Mouse (Mus musculus) bone marrow macrophage, adult 2 months (primary cell): ENCODE results near the gene Pxt1. TPM values are rescaled to one million over a fixed set of nuclear protein-coding genes. Genes with fewer than 3 reads are reported as not detected.
A peak's percentile ranks its signal among the peaks of the same experiment; 100 is the strongest.

Experiments
- H3K27ac ChIP-seq: 2 replicates; pipeline ENCODE4 v1.5.1; 2012; ENCODE audit warnings: low read depth, low read length; ENCODE audit not compliant: insufficient read depth
- H3K4me1 ChIP-seq: 2 replicates; pipeline ENCODE4 v1.6.1; 2012; ENCODE audit warnings: low read length; ENCODE audit not compliant: control insufficient read depth, insufficient read depth
- H3K4me3 ChIP-seq: 2 replicates; pipeline ENCODE4 v1.5.1; 2012; ENCODE audit warnings: mild to moderate bottlenecking, low read length, moderate library complexity; ENCODE audit not compliant: insufficient read depth
- CTCF ChIP-seq: IDR thresholded peaks from 2 replicates; pipeline ENCODE4 v1.5.1; 2012; ENCODE audit warnings: low read depth, mild to moderate bottlenecking, low read length, moderate library complexity
- POLR2A ChIP-seq: IDR thresholded peaks from 2 replicates; pipeline ENCODE4 v1.6.1; 2012; ENCODE audit warnings: mild to moderate bottlenecking, low read depth, low read length, borderline replicate concordance
- polyA plus RNA-seq: library from polyadenylated mRNA; stranded (reverse); fragments of >200 nt; gene quantifications from 2 replicates; pipeline ENCODE4 v1.2.4, GENCODE M21; 2012; ENCODE audit not compliant: missing spikeins, insufficient read depth, insufficient read length

Gene Pxt1
- polyA plus RNA-seq, 1 experiment: not detected

DNA sequence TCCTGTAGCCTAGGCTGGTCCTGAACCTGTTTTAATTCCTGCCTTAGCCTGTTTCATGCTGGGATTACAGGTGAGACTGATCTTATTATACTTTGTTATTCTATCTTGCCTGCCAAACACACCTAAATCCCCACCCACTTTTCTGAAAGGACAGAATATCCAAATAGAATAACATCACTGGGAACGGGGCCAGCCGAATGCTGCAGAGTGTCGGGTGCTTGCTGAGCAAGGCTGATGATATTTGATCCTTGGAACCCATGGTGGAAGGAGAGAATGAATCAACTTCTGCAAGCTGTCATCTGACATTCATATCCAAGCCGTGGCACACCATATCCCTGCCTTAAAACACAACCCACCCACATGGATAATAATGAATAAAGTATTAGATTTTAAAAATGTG lies 5.0 kb upstream of the Pxt1 start:
- no peak overlapping the region for H3K4me3 ChIP-seq
- no peak for TF ChIP-seq POLR2A
- TF ChIP-seq CTCF: no peak
- peaks cover 13% of the 10 kb centered on the region for H3K4me1 ChIP-seq
- no peak overlapping the region for H3K27ac ChIP-seq

DNA sequence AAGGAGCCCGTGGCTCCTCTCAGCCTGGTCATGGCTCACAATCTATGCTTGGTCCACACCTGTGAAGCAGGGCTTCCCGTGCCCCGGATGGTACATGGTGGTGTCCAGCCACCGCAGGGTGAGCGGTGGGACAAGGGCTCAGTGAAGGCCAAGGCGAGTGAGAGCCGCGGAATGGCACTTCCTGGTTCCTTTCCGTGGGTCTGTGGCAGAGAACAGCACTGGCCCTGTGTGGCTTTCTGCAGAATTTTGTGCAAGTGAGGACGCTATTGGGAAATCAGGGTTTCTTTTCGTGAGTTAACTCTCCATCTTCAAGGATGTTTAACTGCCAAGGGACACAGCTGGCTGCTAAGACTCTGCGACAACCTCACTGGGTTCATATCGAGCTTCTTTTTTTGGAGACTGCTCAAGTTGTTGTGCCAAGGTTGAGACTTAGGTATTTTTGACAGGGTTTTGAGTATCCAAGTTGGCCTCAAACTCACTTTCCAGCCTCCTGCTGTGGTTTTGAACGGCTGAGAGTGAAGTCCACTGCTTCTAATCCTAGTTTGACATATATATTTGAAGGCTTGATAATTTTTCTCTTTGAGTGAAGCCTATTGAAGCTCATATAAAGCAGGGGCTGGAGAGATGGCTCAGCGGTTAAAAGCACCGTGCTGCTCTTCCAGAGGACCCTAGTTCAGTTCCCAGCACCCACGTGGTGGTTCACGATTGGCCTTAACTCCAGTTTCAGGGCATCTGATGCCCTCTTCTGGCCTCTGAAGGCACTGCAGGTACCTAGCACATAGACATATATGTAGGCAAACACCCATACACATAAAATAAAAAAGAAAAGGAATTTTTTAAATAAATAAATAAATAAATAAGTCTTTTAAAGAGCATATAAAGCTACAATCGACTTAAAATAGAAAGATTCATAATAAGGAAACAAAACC lies 3.6 kb upstream of the Pxt1 start:
- TF ChIP-seq CTCF (no peak), POLR2A (no peak)
- H3K4me1 ChIP-seq: peaks cover 12% of the 10 kb centered on the region
- no peak overlapping the region for H3K4me3 ChIP-seq
- no peak overlapping the region for H3K27ac ChIP-seq

DNA sequence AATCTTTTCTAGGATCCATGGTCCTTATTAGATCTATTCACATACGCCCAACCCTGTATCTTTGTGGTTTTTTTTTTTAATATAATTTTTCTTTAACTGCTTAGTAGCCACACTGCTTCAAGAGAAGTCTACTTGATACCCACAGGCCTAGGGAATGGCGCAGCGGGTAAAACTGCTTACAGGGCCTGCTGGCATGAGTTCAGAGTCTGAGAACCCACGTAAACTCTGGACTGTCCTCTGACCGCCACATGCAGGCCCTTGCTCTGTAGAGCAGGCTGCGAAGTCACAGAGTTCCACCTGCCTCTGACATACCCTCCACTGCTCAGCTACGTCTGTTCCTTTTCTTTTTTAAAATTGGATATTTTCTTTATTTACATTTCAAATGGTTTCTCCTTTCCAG lies 841 bp upstream of the Pxt1 start:
- peaks cover 4% of the 10 kb centered on the region; the same call in 1 of the 2 replicates for H3K4me1 ChIP-seq
- no peak overlapping the region for H3K27ac ChIP-seq
- no peak overlapping the region for H3K4me3 ChIP-seq
- TF ChIP-seq POLR2A: no peak
- TF ChIP-seq CTCF: no peak

DNA sequence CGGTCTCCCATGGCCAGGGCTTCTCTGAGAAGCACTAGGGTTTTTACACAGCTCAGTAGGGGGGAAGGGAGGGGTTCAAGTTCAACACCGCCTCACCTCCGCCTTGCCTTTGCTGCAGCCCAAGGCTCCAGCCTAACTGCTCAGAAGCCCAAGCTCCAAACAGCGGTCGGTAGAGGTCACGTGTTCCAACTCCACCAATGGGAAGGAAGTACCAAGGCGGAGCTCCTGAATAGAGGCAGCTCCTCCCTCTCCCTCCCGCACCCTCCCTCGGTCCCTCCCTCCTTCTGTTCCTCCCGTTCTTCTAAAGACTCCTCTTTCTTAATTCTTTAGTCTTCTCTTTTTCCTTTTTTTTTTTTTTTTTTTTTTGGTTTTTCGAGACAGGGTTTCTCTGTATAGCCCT lies 1.5 kb downstream of the Pxt1 start:
- no peak for TF ChIP-seq POLR2A
- Histone ChIP-seq H3K27ac (no peak overlapping the region), H3K4me1 (no peaks in the 10 kb centered on the region), H3K4me3 (no peak overlapping the region)

DNA sequence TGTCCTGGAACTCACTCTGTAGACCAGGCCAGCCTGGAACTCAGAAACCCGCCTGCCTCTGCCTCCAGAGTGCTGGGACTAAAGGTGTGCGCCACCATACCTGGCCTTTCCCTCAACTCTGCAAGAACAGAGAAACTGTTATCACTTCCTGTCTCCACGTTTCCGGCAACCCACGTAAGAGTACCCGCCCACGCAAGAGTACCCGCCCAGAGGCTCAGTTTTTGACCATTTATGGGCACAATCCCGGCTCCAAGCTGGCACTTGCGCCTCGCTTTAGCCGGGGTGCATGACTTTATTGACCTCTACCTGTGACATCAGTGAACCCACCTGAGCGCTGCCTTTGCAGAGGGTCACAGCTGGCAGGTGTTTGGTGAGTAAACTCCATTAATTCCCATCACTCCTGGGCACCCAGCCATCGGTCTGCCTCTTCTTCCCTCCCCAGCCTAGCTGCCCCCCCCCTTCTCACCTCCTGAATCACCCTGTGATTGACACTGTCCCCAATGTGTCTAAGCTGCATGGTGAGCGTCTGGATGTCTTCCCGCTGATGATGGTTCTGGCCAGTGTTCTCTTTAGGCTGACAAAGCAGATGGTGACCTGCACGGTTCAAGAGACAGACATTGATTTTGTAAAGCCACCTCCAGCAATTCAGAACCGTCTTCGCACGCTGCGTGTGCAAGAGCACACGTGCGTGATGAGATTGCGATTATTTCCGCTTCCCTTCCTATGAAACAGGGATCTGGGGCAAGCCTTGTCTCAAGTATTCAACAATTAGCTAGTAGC lies 2.7 kb downstream of the Pxt1 start:
- TF ChIP-seq POLR2A: no peak
- TF ChIP-seq CTCF: no peak
- Histone ChIP-seq H3K4me3 (no peak overlapping the region), H3K27ac (no peak overlapping the region), H3K4me1 (no peaks in the 10 kb centered on the region)

DNA sequence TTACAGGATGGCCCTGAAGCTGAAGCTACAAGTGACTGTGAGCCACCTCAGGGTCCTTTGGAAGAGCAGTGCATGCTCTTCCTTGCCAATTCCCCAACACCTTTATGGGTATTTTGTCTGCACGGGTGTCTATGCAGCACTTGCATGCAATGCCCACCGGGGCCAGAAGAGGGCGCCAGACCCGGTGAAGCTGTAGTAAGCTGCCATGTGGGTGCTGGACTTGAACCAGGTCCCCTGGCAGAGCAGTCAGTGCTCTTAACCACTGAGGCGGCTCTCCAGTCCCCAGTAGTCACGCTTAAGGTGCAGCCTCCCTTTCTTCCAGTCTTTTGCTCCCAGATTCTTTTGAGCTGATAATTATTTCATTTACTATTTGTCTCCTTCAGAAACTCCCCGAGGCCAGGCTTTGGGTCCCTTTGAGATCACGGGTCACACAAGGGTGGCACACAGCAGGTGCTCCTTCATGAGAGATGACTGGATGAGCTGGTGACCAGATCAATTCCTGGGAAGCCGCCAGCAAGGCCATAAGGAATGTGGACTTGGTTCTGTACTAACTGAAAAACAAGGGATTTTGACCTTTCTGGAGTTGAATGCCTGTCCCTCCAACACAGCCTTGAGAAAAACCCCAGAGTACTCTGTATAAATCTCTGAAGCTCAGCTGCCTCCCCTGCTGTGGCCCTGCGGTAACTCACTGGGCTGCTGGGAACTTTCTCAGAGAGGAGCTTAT lies 6.9 kb downstream of the Pxt1 start:
- Histone ChIP-seq H3K27ac (no peak overlapping the region), H3K4me1 (no peaks in the 10 kb centered on the region), H3K4me3 (no peak overlapping the region)
- TF ChIP-seq POLR2A: no peak
- TF ChIP-seq CTCF: peak; percentile 58

DNA sequence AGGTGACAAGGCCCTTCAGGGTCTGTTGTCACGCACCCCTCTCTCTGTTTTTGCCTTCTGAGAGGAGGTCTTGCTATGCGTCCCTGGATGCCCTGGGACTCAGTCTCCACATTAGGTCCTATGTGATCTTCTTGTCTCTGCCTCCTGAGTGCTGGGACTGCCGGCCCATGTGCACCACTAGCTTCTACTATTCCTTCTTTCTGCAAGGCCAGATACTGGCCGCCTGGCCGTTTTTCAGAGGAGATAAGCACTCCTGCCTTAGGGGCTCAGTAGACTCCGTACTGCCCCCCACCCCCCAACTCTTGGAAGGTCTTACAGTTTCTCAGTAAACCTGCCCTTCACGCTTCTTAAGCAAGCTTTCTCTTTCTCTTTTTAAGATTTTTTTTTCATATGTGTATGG lies 7.5 kb downstream of the Pxt1 start:
- no peak overlapping the region for H3K4me3 ChIP-seq
- TF ChIP-seq CTCF (no peak), POLR2A (no peak)
- H3K27ac ChIP-seq: no peak overlapping the region
- H3K4me1 ChIP-seq: no peaks in the 10 kb centered on the region

DNA sequence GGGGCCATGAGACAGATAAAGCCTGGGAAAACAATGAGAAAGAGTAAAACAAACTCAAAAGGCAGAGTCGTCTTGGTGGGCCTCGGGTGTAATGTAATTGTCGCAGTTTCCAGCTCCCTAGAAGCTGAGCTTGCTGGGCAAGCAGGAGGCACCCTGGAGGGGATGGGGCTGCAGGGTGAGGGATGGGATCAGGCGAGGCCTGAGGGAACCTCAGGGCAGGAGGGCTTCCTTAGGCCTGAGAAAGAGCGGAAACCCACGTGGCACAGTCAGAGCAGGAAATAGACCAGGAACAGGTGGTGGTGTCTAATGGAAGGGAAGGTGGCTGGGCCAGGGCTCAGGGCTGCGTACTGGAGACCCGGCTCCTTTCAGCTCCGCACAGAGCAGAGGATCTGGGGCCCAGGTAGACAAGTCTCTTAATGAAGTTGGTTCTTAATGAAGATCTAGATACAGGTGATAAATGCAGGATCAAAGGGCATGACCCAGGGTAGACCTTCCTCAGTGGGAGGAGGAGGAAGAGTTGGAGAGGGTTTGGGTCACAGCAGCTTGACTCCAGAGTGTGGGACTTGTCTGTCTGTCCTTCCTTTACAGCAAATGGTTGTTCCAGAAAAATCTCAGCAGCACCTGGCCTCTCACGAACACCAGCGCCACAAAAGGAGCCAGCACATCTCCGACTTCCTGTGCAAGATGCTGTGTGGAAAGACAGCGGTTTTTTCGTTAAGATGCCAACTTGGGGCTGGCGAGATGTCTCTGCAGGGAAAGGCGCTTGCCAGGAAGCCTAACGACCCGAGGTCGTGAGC lies 9.3 kb downstream of the Pxt1 start:
- Histone ChIP-seq H3K4me3 (no peak overlapping the region), H3K4me1 (no peaks in the 10 kb centered on the region), H3K27ac (no peak overlapping the region)
- no peak for TF ChIP-seq CTCF
- no peak for TF ChIP-seq POLR2A

DNA sequence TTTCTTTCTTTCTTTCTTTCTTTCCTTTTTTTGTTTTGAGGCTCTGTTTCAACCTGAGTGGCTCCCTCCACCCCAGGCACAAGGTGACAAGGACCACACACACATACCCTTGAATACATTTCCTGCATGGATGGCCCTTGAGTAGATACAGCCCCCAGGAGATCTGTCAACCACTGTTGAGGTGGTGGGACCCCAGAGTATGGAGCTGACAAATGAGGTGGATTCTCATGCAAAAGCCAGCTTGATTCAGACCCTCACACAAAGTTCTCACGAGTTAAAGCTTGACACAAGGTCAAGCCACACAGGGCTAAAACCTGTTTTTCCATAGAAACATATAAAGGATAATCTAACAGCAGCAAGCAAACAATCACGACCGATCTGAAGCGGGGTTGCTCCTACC lies 11.4 kb downstream of the Pxt1 start:
- H3K4me3 ChIP-seq: no peak overlapping the region
- TF ChIP-seq CTCF: no peak
- TF ChIP-seq POLR2A: no peak
- no peak overlapping the region for H3K27ac ChIP-seq
- H3K4me1 ChIP-seq: no peaks in the 10 kb centered on the region
